Mouse (Mus musculus) spleen, adult 2 months (tissue): ENCODE measurements around the gene Nfix. TPM values are rescaled to one million over a fixed set of nuclear protein-coding genes. Genes with fewer than 3 reads are reported as not detected.
"Not testable (repeated sequence)": the region's sequence is repeated elsewhere in the genome, so short reads cannot be mapped to it uniquely, and the experiment has no call there.

Source experiments
- DNase-seq, 2 experiments: peaks; one replicate each; pipeline versions ENCODE4 v3.0.0 to v3.0.0-alpha.2; 2012 to 2021; ENCODE audit warnings: low spot score in 2 of 2, low read depth in 1 of 2
- H3K27ac ChIP-seq: fragments of 200-500 bp; 2 replicates; pipeline ENCODE4 v1.5.1; 2012; ENCODE audit warnings: low read length, inconsistent platforms; ENCODE audit not compliant: insufficient read depth
- H3K27me3 ChIP-seq: fragments of 200-500 bp; 2 replicates; pipeline ENCODE4 v1.6.1; 2012; ENCODE audit warnings: mild to moderate bottlenecking, moderate library complexity, low read length, inconsistent platforms; ENCODE audit not compliant: control insufficient read depth, insufficient read depth
- H3K36me3 ChIP-seq: fragments of 200-500 bp; 2 replicates; pipeline ENCODE4 v1.6.1; 2012; ENCODE audit warnings: mild to moderate bottlenecking, low read length, inconsistent platforms; ENCODE audit not compliant: control insufficient read depth, insufficient read depth
- H3K4me1 ChIP-seq: fragments of 200-500 bp; 2 replicates; pipeline ENCODE4 v1.6.1; 2011; ENCODE audit warnings: inconsistent platforms; ENCODE audit not compliant: control insufficient read depth, insufficient read depth, insufficient read length
- H3K4me3 ChIP-seq: fragments of 200-500 bp; 2 replicates; pipeline ENCODE4 v1.5.1; 2011; ENCODE audit warnings: mild to moderate bottlenecking, inconsistent platforms; ENCODE audit not compliant: insufficient read depth, insufficient read length; ENCODE audit errors: extremely low read depth
- CTCF ChIP-seq: fragments of 200-500 bp; IDR thresholded peaks from 2 replicates; pipeline ENCODE4 v1.5.1; 2011; ENCODE audit warnings: mild to moderate bottlenecking, inconsistent platforms; ENCODE audit not compliant: insufficient read depth, insufficient read length, insufficient replicate concordance; ENCODE audit errors: extremely low read depth
- POLR2A ChIP-seq: fragments of 200-500 bp; IDR thresholded peaks from 2 replicates; pipeline ENCODE4 v1.6.1; 2011; ENCODE audit warnings: low read depth, low read length, inconsistent platforms
- WGBS: fragments of 180-500 bp; shearing (Covaris S2); methylation state at CpG from one replicate; pipeline ENCODE4 v1.1.7; 2018; 5-methylcytosine and 5-hydroxymethylcytosine counted together
- polyA plus RNA-seq: library from polyadenylated mRNA; depleted of rRNA; stranded (reverse); fragments of >200 nt; gene quantifications from 2 replicates; pipeline ENCODE4 v1.2.3, GENCODE M21; 2012

Nfix gene
- polyA plus RNA-seq, 1 experiment = 13.7 TPM

DNA sequence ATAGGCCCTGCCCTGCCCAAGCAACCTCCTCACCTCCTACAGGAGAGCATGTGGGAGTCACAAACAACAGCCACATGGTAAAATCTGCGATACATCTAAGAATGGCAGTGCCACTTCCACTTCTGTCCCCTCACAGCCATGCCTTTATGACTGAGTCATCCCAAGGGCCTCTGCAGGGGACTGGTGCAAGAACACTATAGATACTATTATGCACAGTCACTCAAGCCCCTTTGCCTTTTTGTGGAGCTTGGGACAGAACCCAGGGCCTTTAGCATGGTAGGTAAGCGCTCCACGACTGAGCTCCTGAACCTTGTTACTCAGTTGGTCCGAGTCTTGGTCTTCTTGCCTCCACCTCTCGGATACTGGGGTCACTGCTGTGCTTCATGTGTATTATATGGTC, 122.8 kb downstream of the Nfix start:
- Histone ChIP-seq H3K27me3 (no peaks in the 10 kb centered on the region), H3K4me1 (no peaks in the 10 kb centered on the region), H3K4me3 (no peak overlapping the region), H3K36me3 (peaks cover 21% of the 10 kb centered on the region), H3K27ac (no peak overlapping the region)
- no peak for DNase-seq
- 92% methylated on average over 5 of the region's 5 CpGs for WGBS
- TF ChIP-seq POLR2A (no peak), CTCF (no peak)

DNA sequence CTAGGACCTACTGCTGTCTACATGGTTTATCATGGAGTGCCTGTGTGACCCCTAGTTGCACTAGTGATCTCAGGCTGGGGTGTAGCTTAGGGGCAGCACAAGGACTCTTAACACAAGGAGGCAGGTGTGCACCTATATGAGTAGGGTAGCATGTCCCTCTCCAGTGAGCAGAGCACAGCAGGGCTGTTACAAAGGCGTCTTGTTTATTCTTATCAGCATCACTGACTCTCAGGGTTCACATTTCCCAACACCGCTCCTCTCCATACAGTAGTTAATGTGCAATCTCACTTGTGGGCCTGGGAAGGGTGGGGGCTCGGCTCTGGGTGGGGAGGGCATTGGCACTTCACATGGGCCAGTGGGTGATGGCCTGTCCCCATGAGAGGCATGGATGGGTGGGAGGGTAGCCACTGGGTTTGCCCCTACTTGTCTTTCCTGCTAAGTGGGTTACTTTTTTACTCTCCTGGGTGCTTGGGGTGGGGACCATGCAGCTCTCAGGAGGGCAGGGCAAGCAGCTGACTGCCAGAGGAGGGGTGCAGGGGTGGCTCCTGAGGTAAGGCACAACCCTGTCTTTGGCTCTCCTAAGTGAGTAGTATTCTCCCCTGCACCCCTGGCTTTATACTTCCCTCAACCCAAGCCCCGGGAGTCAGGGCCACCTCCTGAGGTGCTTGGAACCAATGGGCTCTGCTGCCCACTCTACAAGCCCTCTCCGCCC, 129.7 kb downstream of the Nfix start:
- not testable (repeated sequence) for DNase-seq, H3K27ac ChIP-seq, H3K27me3 ChIP-seq, H3K4me1 ChIP-seq, H3K4me3 ChIP-seq
- peaks cover 15% of the 10 kb centered on the region for H3K36me3 ChIP-seq
- WGBS = 93% methylated on average over 5 of the region's 5 CpGs

DNA sequence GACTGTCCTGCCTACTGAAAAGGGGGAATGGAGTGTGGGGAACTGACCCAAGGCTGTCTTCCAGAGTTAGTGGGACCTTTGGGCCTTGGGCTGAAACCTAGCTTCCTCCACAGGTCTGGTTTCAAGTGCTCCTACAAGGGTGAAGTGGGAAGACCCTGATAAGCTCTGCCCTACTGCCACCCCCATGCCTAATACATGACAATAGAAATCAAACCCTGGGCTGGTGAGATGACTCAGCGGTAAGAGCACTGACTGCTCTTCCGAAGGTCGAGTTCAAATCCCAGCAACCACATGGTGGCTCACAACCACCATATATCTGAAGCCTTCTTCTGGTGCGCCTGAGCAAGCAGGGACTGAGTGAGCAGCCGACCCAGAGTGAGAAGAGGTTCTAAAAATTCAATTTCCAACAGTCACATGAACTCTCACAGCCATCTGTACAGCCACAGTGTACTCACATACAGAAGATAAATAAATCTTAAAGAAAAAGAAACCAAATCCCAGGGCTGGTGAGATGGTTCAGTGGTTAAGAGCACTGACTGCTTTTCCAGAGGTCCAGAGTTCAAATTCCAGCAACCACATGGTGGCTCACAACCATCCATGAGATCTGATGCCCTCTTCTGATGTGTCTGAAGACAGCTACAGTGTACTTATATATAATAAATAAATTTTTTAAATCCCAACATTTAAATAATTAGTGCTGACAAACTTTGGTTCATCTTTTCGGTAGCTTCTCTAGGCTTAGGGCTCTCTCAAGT, 131.2 kb downstream of the Nfix start:
- Histone ChIP-seq H3K4me1 (no peaks in the 10 kb centered on the region; the same call in 1 of the 2 replicates), H3K36me3 (peaks cover 11% of the 10 kb centered on the region), H3K4me3 (no peak overlapping the region), H3K27me3 (no peaks in the 10 kb centered on the region), H3K27ac (no peak overlapping the region)
- TF ChIP-seq CTCF = no peak
- no peak for TF ChIP-seq POLR2A
- WGBS = 72% methylated on average over 6 of the region's 6 CpGs
- no peak for DNase-seq

DNA sequence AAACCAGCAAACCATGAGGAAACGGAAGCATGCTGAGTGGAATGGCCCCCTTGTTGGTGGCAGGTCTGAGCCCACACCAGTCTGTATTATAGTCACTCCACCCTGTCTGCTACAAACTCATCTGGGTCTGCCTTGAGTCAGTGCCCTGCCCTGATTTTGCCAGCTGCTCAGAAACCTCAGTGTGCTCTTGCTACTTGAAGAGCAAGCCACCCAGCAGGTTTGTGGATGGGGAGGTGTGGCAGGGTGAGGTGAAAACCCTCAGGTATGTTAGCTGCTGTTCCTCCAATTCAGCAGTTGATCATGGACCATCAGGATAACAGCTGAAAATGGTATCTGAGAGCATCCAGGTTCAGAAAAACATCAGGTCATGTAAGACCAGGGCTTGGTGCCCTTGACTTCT, 132.1 kb downstream of the Nfix start:
- H3K36me3 ChIP-seq = peaks cover 7% of the 10 kb centered on the region
- 69% methylated on average over 1 of the region's 1 CpGs for WGBS
- H3K27ac ChIP-seq = no peak overlapping the region
- no peak overlapping the region for H3K4me3 ChIP-seq
- peaks cover 2% of the 10 kb centered on the region; the same call in 1 of the 2 replicates for H3K4me1 ChIP-seq
- DNase-seq = no peak
- no peaks in the 10 kb centered on the region for H3K27me3 ChIP-seq
- TF ChIP-seq POLR2A (no peak), CTCF (no peak)

DNA sequence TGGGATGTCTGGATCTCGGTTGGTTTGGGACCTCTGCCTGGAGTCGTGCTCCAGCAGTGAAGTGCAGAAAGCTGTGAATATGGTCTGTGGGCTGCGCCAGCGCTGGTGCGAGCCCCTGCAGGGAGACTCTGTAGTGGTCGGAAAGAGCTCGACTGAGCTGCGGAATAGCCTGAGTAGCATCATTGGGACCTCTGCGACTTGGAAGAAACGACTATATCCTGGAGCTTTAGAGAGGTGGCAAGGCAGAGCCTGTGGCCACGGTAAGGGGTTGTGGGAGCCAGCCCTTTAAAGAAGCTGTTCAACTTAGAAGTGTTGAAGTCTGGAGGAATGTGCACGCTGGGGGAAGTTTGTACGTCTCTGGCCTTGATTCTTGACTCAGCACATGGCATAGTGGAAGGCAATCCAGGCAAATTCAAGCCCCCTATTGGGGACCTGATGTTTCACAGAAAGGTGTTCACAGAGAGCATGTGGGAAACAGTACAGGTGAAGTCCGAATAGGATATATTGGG, 134.7 kb downstream of the Nfix start:
- TF ChIP-seq POLR2A = no peak
- no peak for TF ChIP-seq CTCF

DNA sequence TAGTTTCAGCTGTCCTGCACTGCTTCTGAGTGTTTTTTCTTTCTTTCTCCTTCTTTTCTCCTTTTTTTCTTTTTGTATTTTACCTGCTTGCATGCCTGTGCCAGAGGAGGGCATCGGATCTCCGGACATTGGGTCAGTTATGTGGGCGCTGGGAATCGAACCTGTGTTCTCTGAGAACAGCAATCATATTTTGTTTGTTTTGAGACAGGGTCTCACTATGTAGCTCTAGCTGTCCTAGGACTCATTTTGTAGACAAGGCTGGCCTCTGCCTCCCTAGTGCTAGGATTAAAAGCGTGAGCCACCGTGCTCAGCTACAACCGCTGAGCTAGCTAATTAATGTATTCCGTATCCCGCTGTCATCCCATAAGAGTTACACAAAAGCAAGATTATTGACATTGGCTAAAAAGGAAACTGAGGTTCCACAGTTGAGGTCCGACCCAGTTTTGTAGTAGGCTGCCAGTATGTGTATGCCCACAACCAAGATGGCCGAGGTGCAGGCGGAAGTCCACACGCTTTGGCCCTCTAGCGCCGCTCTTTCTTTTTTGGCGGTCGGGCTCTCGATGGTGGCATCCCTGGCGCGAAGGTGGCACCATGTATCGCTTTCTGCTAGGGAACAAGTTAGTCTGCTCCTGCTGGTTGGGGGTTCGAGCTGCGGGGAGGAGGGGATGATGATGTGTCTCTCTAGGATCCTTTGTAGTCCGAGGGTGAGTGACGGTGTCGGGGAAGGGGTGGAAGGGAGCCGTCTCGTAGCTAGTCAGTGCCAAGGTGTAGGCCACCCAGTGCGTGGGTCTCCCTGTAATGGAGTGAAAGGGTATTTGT, 135.4 kb downstream of the Nfix start:
- H3K4me3 ChIP-seq = peak overlapping the region; percentile 72
- TF ChIP-seq POLR2A (peak; percentile 50; the same call in 1 of the 2 replicates), CTCF (peak; percentile 19; the same call in 1 of the 2 replicates)
- WGBS = under 1% methylated on average over 29 of the region's 29 CpGs
- peak overlapping the region; percentile 91 for H3K27ac ChIP-seq
- no peaks in the 10 kb centered on the region for H3K27me3 ChIP-seq
- peaks cover 5% of the 10 kb centered on the region; the same call in 1 of the 2 replicates for H3K4me1 ChIP-seq
- DNase-seq = peak in 1 of 2 experiments; percentile 77
- H3K36me3 ChIP-seq = no peaks in the 10 kb centered on the region

More for the DNA sequence above, 134.7 kb downstream of the Nfix start:
- WGBS = 3% methylated on average over 14 of the region's 14 CpGs
- Histone ChIP-seq H3K27me3 (no peaks in the 10 kb centered on the region), H3K4me1 (peaks cover 2% of the 10 kb centered on the region; the same call in 1 of the 2 replicates), H3K27ac (peak overlapping the region; percentile 45), H3K36me3 (no peaks in the 10 kb centered on the region), H3K4me3 (peak overlapping the region; percentile 72; the same call in 1 of the 2 replicates)
- DNase-seq = no peak
